Mouse (Mus musculus): ENCODE results near the gene Foxn3.

DNA sequence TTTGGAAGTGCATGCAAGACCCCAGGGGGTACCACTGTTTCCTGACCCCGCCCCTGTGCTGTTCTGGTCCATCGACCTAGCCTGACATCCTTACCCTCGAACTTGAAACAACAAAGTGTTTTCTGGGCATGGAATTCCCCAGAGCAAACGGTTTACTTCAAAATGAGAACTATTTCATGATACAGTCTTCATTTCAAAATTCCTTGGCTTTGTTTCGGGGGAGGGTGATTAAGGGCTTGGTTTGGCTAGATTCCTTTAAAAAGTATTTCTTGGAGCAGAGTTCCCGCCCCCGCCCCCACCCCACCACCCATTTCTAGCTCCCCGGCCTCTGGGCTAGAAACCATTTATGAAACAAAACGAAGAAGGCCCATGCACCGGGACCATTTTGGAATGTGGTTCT, 303.2 kb downstream of the Foxn3 start:
- TF ChIP-seq TCF12 (IDR thresholded peaks at IDR 0.05; ENCODE audit: insufficient read depth, poor library complexity, severe bottlenecking) (no peak), USF1 (IDR thresholded peaks at IDR 0.05; ENCODE audit: low read depth) (no peak), POLR2AphosphoS2 (IDR thresholded peaks at IDR 0.05; ENCODE audit: insufficient read length, low read depth) (no peak), MAX (IDR thresholded peaks at IDR 0.05; ENCODE audit: low read depth) (no peak), MYOG (IDR thresholded peaks at IDR 0.05; ENCODE audit: control insufficient read depth in 1 of 3, insufficient read depth in 1 of 3, insufficient read length in 2 of 3, low read depth in 2 of 3) (no peak), E2F4 (IDR thresholded peaks at IDR 0.05; ENCODE audit: insufficient read depth) (no peak), POLR2A (IDR thresholded peaks at IDR 0.05; ENCODE audit: insufficient read length, low read depth) (no peak), REST (IDR thresholded peaks at IDR 0.05; ENCODE audit: insufficient read depth, insufficient read length) (no peak), MYOD1 (IDR thresholded peaks at IDR 0.05; ENCODE audit: control insufficient read depth in 1 of 3, insufficient read length in 2 of 3, low read depth in 2 of 3) (no peak), TCF3 (IDR thresholded peaks at IDR 0.05; ENCODE audit: insufficient read length, low read depth) (no peak)

All from myocyte (in vitro differentiated cells).